Mouse (Mus musculus) lung, adult 2 months (tissue): Measurements from ENCODE around the gene Dnah8.

ENCODE experiments used
- CTCF ChIP-seq: fragments of 200-500 bp; IDR thresholded peaks from 2 replicates; pipeline ENCODE4 v1.5.1; 2011; ENCODE audit warnings: mild to moderate bottlenecking, low read length, control low read depth; ENCODE audit not compliant: insufficient read depth
- POLR2A ChIP-seq: fragments of 200-500 bp; IDR thresholded peaks from 2 replicates; pipeline ENCODE4 v1.6.1; 2011; ENCODE audit warnings: low read depth, mild to moderate bottlenecking, control low read depth, low read length, borderline replicate concordance; ENCODE audit errors: extremely low read depth

GRCm38 (mm10) chr17:30681604-30682003, 57.5 kb downstream of the Dnah8 start:
- peak; percentile 89 for TF ChIP-seq CTCF
- TF ChIP-seq POLR2A = no peak
